Mouse (Mus musculus) large intestine, adult 2 months (tissue): ENCODE results near the gene Cdc42ep4. TPM values are rescaled to one million over a fixed set of nuclear protein-coding genes. Genes with fewer than 3 reads are reported as not detected.

Experiments
- DNase-seq: peaks from one replicate; pipeline ENCODE4 v3.0.0-alpha.2; 2012; ENCODE audit warnings: low read depth, low spot score
- WGBS: fragments of 180-500 bp; shearing (Covaris S2); methylation state at CpG from one replicate; pipeline ENCODE4 v1.1.7; 2018; 5-methylcytosine and 5-hydroxymethylcytosine counted together
- polyA plus RNA-seq: library from polyadenylated mRNA; depleted of rRNA; stranded (reverse); fragments of >200 nt; gene quantifications from 2 replicates; pipeline ENCODE4 v1.2.3, GENCODE M21; 2012; rRNA removed

Cdc42ep4 gene
- polyA plus RNA-seq: 27.6 and 38.7 TPM in 2 replicates

- peak; percentile 84 for DNase-seq
- under 1% methylated on average over 44 of the region's 44 CpGs for whole genome bisulfite sequencing
Measured at GRCm38 (mm10) chr11:113751484-113752084, at the start of gene Cdc42ep4. Cdc42ep4 (minus strand) TSS chr11:113751881.

DNA sequence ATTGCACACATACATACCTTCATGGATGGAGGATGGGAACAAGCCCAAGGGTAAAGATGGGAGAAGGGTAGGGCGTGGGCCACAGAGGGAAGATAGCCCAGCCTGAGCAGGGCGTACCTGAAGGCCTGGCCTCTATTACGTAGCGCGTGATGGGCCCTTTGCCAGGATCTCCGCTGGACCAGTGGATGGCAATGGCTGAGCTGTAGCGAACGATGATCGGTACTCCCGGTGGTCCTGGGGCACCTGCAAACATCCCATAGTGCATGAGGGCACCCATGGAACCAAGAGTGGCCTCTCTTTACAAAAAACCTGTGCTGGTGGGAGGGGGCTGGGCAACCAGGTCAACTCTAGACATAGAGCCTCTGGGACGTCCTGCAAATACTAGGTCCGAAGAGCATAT lies 48.3 kb upstream of the Cdc42ep4 start:
- WGBS: 94% methylated on average over 12 of the region's 12 CpGs
- no peak for DNase-seq

GRCm38 (mm10) chr11:113799041-113799447 lies 47.4 kb upstream of the Cdc42ep4 start:
- no peak for DNase-seq
- 65% methylated on average over 14 of the region's 14 CpGs for WGBS

- no peak for DNase-seq
- WGBS: 82% methylated on average over 6 of the region's 6 CpGs
Measured at GRCm38 (mm10) chr11:113798011-113798410, 46.3 kb upstream of the Cdc42ep4 start.

GRCm38 (mm10) chr11:113797014-113797983 lies 45.6 kb upstream of the Cdc42ep4 start:
- no peak for DNase-seq
- WGBS: 82% methylated on average over 19 of the region's 19 CpGs

- WGBS: 72% methylated on average over 12 of the region's 12 CpGs
- no peak for DNase-seq
Measured at GRCm38 (mm10) chr11:113795846-113796245, 44.2 kb upstream of the Cdc42ep4 start.

DNA sequence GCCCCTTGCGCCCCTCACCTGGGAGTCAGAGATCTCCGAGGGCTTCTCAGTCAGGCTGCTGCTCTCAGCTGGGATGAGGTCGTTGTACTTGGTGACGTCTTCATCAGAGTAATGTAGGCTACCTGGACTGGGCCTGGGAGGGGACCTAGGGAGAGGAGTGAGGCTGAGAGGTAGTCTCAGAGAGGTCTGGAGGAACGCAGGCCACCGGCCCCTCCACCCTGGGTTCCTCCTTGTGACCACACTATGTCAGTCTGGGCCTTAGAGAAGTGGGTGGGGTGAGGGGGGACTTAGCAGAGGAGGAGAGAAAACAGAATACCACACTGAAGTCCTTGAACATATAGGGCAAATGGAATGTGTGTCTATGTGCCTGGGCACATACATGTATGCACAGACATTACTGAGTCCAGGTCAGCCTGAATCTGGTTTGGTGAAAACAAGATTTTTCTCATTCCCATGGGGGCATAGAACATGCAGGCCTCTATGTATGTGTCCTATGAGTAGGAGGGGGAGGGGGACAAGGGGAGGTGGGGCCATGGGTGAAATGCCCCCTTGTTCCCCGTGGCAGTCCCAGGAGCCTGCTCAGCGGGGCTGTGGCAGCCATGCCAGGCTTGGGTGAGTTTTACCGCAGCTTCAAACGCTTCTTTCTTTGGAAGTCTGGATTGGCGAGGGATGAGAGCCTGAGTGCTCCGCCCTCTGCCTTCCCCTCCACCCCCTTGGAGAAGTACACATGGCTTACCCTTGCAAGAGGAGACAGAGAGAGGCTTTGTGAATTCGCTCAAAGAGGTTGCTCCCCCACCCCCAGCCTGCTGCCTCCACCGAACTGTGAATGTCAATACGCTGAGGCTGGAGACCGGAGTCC lies 39.9 kb upstream of the Cdc42ep4 start:
- WGBS: 71% methylated on average over 16 of the region's 16 CpGs
- no peak for DNase-seq

DNA sequence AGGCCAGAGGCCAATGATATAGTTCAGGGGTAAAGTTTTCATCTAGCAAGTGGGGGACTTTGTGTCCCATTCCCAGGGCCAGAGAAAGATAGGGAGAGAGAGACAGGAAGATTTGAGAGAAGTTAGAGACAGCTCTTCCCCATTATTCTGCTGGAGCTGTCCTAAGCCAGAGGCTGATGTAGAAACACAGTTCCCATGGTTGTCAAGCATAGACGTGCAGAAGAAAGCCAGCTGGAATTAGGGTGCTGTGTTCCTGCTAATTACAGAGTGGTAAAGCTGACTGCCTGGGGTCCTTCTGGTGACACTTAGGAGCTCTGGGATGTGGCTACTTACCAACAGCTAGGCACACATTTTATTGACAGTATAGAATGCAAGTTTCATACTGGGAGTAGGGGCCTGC lies 37.4 kb upstream of the Cdc42ep4 start:
- 41% methylated on average over 1 of the region's 1 CpGs for WGBS
- DNase-seq: no peak

GRCm38 (mm10) chr11:113788183-113788789 lies 36.6 kb upstream of the Cdc42ep4 start:
- no peak for DNase-seq

DNA sequence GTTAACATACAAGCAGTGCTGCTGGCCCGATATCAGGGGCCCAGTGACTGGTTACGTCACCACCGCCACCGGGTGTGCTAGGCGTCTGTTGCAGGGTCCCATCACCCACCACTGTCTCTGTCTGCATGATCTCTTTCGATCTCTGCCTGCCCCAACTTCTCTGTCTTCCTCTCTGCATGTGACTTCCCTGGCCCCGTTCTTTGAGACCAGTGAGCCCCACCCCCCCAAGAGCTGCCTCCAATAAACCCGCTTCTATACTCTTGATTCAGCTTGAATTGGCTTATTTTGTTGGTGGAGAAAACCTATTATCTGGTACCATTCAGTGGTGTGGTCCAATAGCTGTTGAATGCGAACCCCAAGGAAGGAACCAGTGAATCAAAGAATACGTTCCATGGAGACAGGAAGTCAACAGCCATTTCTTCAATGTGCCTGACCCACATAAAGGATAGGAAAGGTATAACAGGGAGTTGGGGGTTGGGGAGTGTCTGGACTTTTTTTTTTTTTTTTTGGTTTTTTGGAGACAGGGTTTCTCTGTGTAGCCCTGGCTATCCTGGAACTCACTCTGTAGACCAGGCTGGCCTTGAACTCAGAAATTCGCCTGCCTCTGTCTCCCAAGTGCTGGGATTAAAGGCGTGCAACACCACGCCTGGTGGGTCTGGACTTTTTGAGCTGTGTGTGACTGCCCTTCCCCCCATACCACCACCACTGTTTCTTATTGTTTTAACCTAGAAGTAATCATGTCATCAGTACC lies 35.9 kb upstream of the Cdc42ep4 start:
- 88% methylated on average over 13 of the region's 13 CpGs for WGBS
- DNase-seq: no peak

More at GRCm38 (mm10) chr11:113788183-113788789, 36.6 kb upstream of the Cdc42ep4 start:
- 61% methylated on average over 2 of the region's 2 CpGs for WGBS

DNA sequence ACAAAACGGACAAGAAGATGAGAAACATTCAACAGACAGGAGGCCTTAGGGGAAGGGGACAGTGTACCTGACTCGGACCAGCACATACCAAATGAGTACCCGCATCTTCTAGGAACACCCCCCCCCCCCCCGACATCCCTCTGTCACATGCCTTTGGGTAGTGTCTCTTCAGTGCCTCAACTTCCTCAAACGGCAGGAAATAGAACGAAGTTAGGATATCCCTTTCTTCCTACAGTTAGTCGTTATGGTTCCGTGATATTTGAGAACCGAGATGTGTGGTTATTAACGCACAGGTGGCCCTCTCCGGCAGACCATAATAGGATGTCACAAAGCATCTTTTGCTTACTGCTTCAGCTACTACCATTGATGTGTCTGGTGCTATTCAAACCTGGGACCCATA lies 35.3 kb upstream of the Cdc42ep4 start:
- 85% methylated on average over 11 of the region's 11 CpGs for WGBS

GRCm38 (mm10) chr11:113786395-113786794 lies 34.7 kb upstream of the Cdc42ep4 start:
- WGBS: 66% methylated on average over 4 of the region's 4 CpGs
- no peak for DNase-seq

More for the DNA sequence above, 35.3 kb upstream of the Cdc42ep4 start:
- DNase-seq: no peak

GRCm38 (mm10) chr11:113785406-113786171 lies 33.9 kb upstream of the Cdc42ep4 start:
- 43% methylated on average over 19 of the region's 19 CpGs for WGBS
- no peak for DNase-seq

DNA sequence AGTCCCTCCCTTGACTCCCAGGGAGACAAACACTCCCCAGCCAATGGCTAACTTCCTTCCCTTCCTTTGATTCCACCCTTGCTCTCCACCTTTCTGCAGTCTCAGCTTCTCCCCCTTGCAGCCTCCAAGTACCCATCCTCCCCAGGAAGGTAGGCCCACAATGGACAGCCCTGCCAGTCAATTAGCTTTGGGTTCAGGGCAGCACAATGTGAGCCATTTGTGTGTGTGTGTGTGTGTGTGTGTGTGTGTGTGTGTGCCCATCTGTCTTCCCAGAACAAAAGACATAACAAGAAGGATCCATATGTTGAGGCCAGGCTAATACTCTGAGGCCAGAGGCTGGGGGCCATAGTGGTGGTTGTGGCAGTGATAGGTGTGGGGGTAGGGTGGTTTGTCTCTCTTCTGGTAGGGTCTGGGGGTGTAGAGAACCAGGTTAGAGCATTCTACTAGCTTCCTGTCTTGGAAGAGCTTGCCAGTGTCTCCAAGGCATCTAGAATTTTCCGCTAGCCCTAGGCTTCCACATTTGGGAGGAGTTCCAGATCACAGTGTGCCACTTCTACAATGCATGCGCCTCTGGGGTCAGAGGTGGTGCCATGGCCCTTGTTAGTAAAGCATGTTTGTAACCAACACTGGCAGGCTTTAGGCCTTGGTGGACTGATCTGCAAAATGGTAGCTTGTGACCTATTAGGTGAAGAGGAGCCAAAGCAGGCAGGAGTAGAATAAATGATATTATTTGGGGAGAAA lies 33.1 kb upstream of the Cdc42ep4 start:
- no peak for DNase-seq
- 78% methylated on average over 2 of the region's 2 CpGs for WGBS

- WGBS: 96% methylated on average over 2 of the region's 2 CpGs
- no peak for DNase-seq
Measured at GRCm38 (mm10) chr11:113782496-113782895, 30.8 kb upstream of the Cdc42ep4 start.

- 50% methylated on average over 2 of the region's 2 CpGs for WGBS
- no peak for DNase-seq
Measured at GRCm38 (mm10) chr11:113782006-113782405, 30.3 kb upstream of the Cdc42ep4 start.

GRCm38 (mm10) chr11:113779680-113780041 lies 28.0 kb upstream of the Cdc42ep4 start:
- WGBS: 56% methylated on average over 6 of the region's 6 CpGs
- no peak for DNase-seq
